Mouse (Mus musculus): ENCODE data around the gene Ddah1. TPM values are rescaled to one million over a fixed set of nuclear protein-coding genes. Genes with fewer than 3 reads are reported as not detected.

The Ddah1 gene
- polyA plus RNA-seq (2017; shearing (Covaris generic)): under 1 TPM in 1 of 2 experiments, not detected in 1; 0.13 TPM

DNA sequence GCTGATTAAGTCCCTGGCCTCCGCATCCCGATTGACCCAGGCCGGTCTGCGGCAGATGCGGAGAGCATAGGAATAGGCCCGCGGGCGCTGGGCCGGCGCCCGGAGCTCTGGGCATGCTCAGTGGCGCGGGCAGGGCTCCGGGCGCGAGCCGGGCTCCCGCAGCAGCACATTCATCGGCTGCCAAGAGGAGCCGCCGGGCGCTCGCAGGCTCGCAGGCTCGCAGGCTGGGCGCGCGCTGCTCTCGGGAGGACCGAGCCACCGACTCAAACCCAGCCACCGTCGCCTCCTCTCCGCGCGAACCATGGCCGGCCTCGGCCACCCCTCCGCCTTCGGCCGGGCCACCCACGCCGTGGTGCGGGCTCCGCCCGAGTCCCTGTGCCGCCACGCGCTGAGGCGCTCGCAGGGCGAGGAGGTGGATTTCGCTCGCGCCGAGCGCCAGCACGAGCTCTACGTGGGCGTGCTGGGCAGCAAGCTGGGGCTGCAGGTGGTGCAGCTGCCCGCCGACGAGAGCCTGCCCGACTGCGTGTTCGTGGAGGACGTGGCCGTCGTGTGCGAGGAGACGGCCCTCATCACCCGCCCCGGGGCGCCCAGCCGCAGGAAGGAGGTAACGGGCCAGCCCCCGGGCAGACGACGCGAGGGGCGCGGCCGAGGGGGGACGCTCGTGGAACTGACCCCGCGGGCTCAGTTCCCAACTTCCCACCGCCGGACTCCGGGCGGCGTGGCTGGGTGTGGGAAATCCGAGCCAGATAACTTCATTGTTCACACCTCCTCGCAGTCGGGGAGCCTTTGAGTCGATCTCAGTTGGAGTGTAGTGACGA is at the start of gene Ddah1:
Ddah1 (plus strand) TSS at position 115 of the 818 bp plus-strand sequence.
- ATAC-seq: no peak

DNA sequence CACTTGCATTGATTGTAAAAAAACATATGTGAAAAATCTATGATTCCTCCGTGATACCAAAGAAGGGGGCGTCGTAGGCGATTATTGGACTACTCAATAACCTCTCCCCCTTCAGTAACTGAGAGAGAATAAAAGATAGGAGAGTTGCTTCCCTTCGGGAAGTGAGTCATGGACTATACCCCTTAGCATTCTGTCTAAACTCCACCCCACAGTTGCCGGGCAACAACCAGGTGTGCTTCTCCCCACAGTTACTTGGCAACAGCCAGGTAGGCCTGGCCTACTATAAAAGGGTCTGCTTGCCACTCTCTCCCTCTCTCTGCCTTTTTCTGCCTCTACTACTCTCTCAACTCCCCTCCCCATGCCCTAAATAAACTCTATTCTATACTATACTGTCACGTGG is 42.6 kb upstream of the Ddah1 start:
- ATAC-seq: no peak

DNA sequence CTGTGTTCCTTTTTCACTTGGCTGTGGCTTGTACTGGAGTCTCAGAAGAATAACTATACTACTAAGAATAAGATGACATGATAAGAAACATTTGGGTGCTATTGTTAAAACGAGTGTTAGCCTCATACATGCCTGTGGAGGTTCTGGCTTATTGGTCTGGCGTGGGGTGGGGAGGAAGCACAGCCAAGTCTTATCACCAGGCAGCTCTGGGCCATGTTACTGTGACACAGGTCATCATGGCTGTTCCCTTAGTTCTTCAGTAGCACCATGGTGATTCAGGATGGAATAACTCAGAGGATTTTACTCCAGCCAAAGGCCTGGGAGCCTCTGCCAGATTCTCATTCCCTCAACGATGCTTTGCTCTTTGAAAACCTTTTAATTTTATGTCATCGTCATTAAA is 38.8 kb upstream of the Ddah1 start:
- no peak for ATAC-seq

DNA sequence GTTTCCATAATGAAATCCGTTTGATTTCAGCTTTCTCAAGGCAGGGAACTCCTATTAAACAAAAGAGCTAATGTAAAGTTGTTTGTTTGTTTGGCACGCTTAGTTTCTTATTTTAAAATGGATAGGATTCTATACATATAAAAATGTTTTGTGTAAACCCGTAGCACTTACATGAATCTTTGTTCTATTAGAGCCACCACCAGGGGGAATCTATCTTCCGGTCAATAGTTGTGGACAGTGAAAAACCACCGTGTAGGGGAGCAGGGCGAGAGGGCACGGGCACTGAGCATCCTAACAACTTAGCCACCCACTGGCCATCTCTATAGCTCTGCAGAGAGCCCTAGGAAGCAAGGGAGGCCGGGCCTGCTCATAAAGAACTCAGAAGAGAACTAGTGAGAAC is 33.4 kb upstream of the Ddah1 start:
- no peak for ATAC-seq

DNA sequence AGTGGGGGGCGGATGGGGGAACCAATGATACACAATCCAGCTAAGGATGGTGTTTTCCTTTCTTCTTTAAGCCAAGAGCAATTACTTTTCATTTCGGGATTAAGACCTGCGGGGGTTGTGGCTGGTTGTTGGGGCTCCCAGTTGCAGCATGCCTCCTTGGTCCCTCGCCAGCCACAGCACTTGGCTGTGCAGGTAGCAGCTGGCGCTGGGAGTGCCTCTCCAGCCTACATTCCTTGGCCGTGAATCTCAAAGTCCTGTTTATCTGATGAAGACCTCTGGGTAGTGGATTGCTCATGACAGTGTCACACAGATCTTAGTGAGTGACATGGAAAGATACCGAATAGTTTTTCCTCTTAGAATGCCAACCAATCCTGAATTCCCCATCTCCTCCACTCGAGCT is 30.1 kb upstream of the Ddah1 start:
- ATAC-seq: no peak

DNA sequence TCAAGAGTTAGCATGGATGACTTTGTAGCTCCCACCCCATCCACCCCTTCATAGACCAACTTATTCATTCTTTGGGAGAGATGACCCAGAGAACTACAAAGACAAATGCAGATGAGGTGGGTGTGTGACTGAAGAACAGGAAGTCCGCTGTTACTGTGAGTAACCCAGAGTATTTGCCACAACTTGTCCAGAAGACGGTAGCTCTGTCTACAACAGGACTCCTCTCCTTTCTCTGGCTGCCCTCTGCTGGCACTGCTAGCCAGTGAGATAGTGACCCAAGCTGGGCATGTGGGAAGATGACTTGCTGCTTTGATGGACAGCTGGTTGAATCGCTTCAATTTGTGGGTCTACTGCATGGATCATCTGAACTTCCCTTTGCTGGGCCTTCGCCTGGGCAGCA is 28.9 kb upstream of the Ddah1 start:
- no peak for ATAC-seq

DNA sequence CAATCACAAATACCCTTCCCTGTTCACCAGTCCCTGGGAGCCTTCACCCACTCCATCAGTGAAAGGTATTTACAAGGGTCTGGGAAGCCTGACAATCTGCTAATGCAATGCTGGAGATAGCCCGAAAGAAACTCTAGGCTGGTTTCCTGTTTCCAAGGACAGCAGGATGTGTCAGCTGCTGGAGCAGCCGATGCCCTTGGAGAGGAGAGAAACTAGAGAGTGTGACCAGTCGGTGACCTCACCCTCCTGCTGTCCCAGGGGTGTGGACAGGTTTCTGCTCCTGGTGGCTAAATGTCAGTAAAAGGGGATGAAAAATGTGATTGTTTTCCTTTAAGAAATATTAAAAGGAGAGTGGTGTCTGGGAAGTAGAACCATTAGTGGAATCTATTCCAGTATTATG is 28.4 kb upstream of the Ddah1 start:
- no peak for ATAC-seq

DNA sequence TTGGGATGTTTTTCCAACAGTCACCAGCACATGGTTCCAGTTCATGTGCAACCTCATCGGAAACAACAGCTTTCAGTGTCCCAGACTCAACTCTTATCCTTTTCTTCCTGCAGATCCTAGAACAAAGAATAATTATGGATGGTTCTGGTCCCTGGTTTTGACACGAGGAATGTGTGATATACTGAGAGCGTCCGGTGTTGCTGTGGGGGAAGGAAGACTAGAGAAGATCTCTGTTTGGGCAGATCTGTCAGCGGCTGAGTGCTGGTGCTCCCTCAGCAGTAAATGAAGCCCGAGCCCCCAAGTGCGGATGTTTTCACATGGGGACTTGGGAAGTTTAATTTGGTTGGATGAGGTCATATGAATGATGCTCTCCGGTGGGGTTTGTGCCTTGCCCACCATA is 23.6 kb upstream of the Ddah1 start:
- ATAC-seq: no peak

DNA sequence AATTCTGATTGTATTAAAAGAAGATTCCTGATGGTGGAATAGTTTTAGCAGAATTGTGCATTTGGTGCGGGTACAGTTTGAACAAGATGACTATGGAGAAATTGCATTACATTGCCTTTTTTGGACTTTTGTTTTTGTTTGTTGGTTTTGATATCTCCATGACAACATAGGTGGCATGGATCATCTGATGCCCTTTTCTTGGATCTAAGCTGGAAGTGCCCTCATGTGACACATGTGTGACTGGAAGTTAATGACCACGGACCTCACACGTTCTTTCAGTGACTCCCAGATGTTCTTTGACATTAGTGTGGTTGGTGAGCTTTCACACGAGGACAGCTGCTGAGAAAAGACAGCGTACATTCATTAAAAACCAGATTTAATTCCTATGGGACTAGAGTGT is 21.9 kb upstream of the Ddah1 start:
- no peak for ATAC-seq

DNA sequence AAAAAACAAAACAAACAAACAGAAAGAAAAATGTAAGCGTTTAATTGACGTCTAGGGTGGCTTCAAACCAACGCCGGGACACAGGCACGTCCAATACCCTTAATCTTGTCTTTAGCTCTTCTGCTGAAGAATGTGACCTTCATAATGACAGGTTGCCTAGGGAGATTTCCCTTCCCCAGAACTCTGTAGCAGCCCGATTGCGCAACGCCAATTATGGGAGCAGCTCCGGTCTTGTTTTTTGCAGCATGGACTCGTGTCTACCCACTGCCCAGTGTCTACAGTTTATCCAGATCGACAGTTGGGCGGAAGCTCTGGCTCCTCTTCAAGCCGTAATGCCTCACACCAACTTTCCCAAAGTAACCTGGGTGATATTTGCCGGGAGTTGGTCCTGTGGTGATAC is 19.8 kb upstream of the Ddah1 start:
- ATAC-seq: no peak

DNA sequence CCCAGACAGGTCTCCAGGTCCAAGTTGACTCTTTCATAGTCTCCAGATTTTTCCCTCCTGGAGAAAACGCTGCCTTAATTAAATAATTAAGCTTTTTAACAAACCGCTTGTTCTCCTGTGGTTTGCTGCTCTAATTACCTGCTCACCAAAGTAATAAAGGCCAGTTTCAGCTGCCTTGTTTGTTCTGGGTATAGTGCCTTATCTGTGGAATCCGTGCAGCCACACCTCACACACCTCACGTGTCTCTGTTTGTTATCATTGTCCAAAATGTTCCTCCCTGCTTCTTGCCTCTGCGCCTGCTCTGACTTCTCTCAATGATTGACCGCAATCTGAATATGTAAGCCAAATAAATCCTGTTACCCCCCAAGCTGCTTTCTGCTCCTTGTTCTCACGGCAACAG is 18.6 kb upstream of the Ddah1 start:
- ATAC-seq: no peak

DNA sequence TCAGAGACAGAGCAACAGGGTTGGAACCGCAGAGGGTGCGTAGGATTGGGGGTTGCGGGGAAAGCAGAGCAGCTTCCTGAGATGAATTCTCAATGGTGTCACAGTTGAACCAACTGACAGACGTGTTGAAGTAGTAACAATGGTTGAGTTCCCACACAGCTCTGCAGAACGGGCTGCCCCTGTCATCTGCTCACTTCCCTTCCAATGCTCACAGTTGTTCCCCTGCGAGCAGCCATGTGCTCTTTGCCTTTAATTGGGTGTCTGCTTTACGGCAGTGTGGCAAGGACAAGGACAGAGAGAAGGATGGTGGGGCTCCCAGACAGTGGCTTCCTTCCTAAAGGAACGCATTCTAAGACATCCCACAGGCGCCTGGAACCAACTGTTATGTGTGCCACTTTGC is 15.4 kb upstream of the Ddah1 start:
- ATAC-seq: no peak

DNA sequence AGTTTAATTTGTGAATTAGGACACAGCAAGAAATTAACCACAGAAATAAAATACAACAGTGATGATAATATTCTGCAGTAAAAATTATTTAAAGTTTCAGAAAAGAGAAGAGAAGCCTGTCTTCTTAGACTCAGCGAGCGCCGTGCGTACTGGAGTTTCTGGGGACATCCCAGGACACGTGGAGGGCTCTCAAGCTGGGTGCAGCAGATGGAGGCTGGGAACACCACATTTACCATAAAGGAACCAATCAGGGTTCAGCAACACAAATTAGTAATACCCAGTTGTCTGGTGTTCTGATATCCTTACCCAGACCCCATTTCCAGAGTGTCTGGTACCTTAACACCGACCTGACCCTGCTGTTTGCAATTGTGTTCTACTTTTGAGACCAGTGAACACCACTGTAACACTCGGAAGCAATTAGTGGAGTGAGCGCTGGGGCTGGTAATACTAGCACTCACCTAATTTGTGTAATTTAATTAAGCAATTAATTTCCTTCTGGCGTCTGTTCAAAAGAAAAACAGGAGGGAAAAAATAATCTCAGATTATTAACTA is 14.9 kb upstream of the Ddah1 start:
- no peak for ATAC-seq

DNA sequence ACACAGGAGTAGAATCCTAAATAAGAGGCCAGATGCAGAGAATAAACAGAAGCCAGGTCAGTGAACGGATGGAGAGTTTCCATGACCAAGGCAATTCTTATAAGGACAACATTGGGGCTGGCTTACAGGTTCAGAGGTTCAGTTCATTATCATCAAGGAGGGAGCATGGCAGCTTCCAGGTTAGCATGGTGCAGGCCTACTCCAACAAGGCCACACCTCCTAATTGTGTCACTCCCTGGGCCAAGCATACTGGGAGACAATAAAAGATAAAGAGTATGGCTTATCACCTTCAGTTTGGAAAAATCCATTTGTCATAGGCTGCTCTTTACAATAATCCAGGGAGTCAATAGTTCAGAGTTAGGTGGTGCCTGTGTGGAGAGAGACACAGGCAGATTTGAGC is 9.8 kb upstream of the Ddah1 start:
- ATAC-seq: no peak

DNA sequence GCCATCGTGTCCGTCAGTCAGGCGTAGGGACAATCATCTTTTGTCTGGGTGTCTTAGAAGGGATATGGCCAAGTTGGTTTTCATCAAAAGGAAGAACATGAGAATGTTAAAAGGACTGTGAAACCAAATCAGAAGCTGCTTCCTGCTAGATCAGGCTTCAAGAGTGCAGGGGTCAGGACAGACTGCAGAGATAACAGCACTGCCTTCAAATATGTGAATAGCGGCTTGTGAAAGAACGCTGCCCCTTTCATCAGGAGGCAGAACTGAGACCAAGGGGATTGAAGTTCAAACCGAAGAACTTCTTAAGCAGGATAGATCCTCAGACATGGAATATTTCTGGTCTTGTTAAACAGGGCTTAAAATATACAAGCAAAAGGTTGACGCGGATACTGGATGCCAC is 2.0 kb upstream of the Ddah1 start:
- ATAC-seq: no peak

DNA sequence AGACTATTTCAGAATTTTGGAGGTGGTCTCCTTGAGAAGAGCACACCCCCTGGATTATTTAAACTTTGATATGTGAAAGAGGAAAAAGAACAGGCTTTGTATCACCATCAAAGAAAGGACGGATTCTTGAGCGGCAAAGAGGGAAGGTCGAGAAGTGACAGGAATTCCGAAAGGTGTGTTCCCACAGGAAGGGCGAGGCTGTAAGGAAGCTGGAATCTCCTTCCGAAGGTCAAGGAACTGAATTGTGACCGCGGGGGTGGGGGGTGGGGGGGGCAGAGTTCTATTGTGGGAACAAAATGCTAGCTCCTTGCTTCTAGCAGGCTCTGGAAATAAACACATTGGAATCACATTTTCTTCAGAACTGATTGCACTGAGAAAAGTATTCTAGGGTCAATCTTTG is 1.3 kb upstream of the Ddah1 start:
- no peak for ATAC-seq

DNA sequence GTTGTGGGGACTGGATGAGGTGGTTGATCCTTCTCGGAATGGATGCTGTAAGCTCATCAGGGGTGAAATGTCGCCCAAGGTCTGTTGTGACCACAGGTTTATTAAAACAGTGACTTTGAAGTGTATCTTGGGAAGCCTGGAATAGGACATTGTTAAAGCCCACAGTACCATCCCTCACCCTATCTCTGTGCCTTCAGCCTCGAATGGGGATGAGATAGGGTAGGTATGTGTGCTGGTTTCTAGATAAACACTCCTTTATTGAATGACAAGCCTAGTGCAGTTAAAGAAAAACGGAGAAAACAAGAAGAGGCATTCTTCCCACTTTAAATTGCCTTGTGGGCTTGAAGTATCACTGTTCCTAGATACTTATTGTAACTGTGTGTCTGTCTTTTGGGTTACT is 631 bp upstream of the Ddah1 start:
- no peak for ATAC-seq

DNA sequence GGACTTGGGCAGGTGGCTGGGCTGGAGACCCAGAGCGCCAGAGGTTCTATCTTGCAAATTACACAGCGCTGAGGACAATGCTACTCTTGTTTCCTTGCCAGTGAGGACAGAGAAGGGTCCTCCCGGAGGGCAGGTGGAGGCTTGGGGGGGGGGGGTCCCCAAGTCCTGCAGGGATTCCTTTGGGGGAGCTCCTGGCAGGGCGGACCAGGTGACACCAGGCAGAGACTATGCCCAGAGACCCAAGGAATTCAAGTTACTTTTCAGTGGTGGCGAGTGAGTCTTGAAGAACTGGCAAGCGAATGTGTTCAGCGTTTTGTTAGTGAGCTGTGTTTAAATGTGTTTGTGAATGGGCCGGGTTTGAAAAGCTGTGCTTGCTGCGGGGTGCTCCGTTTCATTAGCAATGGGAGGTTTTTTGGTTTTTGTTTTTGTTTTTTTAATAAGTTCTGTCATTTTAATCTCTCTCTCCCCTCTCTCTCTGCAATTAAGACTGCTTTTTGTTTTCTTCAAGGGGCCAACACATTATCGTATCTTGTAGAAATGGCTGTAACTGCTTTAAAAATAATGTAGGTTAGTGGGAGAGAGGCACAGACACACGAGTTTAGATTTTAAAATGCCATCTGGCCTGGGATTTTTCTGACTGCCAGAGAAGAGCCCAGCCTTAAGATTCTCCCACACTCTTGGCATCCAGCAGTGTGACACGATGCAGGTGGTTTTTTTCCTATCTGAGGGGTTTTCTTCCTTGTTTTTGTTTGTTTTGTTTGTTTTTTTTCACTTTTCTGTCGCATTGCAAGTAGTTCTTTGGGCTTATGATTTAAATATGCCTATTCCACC is 1.1 kb downstream of the Ddah1 start:
- ATAC-seq: no peak

DNA sequence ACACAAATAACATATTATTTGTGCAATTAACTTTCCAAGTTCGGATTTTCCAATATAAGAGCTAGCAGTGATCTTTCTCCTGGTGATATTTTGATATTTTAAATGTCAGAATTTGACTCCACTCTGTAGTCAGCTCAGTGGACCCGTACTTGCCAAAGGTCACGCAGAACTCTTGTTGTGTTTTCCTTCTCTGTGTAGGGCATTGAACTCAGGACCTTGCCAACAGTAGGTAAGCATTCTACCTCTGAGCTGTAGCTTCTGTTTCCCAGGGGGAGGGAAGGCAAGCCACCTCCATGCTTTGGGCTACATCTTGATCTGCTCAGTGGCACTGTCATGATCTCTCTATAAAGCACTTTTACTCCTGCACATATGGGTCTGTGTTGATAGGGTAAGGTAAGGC is 2.1 kb downstream of the Ddah1 start:
- ATAC-seq: no peak

DNA sequence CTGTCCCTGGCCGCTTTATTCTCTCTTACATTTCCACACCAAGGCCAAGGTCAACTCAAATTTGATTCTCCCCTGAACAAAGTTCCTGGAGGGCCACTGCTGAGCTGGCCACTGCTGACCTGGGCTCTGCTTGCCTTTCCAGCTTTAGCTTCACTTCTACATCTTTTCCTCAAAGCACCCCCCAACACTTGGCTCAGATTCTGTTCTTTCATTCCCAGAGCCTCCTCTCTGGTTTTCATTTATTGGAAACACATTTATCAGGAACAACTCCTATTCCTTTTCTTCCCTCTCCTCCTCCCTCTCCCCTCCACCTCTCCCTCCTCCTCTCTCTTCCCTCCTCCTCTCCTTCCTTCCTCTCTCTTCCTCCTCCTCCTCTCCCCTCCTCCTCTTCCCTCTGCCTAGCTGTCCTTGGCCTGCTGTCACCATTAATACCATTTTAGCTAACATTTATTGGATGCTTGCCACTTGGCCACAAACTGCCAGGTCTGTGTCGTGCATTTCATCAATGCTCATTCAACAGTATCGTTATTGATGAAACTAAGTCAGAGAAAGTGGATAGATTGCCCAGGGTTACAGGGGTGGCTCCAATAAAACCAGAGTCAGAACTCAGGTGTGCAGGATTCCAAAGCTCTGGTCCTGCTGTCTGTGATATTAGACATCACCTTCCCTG is 3.2 kb downstream of the Ddah1 start:
- ATAC-seq: no peak

DNA sequence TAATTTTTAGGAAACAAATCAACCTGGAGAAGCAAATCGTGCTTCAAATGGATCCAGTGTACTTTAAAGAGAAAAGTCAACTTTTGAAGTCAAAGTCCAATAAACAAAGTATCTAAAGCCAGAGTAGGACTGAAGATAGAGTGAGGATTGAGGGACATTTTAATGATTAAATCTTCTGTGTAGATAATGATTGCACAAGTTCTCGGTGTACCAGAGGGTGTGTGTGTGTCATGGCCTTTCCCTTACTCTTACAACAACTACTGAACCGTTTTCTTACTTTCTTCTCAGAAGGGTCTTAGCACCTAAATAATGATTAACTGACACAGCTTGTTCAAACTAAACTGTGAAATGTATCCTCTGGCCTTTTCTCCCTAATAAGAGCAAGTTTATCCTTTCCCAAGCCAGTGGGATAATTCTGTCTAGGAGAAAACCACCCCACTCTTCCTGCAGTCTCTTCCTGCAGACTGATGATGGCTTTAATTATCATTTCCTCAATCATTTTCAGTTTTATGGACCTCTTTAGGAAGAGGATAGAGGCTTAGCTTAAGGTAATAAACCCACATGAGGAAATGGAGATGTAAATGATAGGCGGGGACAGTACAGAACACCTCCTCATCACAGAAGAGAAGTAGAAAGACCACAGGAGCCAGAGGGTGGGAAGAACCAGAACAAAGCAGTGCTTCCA is 4.6 kb downstream of the Ddah1 start:
- ATAC-seq: no peak

DNA sequence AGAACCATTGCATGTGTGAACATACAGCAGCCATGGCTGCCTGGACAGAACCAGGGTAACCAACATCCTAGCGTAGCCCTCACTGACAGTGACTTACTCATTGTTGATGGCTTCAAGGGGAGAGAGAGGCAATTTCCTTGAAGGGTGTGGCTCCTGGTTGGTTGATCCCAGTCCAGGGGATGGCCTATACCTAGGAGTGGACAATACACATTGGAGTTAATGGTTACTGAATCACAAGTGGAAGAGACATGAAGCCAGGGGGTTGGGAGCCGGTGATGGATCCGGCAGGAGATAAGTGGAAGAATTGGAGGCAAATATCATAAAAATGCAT is 5.1 kb downstream of the Ddah1 start:
- ATAC-seq: no peak

DNA sequence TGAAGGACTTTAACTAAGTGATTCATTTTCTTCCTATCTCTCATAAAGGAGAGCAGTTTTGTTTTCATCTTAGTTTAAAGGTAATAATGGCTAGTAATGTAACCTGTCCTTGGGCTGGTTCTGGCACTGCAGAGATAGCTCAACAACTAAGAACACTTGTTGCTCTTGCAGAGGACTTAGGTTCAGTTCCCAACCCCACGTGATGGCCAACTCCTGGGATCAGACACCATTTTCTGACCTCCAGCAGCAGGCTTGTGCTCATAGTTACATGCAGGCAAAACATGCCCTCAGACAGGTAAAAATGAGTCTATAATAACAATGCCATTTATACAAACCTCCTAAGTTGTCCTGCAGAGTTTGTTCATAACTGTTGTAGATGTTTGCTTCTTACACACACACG is 5.9 kb downstream of the Ddah1 start:
- ATAC-seq: no peak
